Mouse (Mus musculus) limb, embryonic 11.5 days (tissue): ENCODE measurements around the gene Clec4b2. TPM values are rescaled to one million over a fixed set of nuclear protein-coding genes. Genes with fewer than 3 reads are reported as not detected.
"Not testable (repeated sequence)": the region's sequence is repeated elsewhere in the genome, so short reads cannot be mapped to it uniquely, and the experiment has no call there.

Experiments
- ATAC-seq: fragments of 200-750 bp; cut with Nextera tagmentation; 2 replicates; pipeline ENCODE4 v1.8.0; 2017; ENCODE audit warnings: low read depth; ENCODE audit not compliant: insufficient number of reproducible peaks, low FRiP score, low TSS enrichment
- DNase-seq: peaks from one replicate; pipeline ENCODE4 v3.0.0-alpha.2; 2015; ENCODE audit warnings: low spot score
- H3K27ac ChIP-seq: fragments of 300-500 bp; sonication (generic); replicated peaks from 2 replicates; pipeline ENCODE4 v1.5.1; 2014; ENCODE audit warnings: low read depth, mild to moderate bottlenecking, low read length
- H3K27me3 ChIP-seq: fragments of 300-500 bp; sonication (generic); 2 replicates; pipeline ENCODE4 v1.6.1; 2014; ENCODE audit warnings: mild to moderate bottlenecking, low read length, mixed read lengths; ENCODE audit not compliant: control insufficient read depth, insufficient read depth
- H3K36me3 ChIP-seq: fragments of 300-500 bp; sonication (generic); 2 replicates; pipeline ENCODE4 v1.6.1; 2014; ENCODE audit warnings: mild to moderate bottlenecking, low read length, moderate library complexity, mixed read lengths; ENCODE audit not compliant: control insufficient read depth, insufficient read depth
- H3K4me1 ChIP-seq: fragments of 300-500 bp; sonication (generic); 2 replicates; pipeline ENCODE4 v1.6.1; 2014; ENCODE audit warnings: low read length, mixed read lengths; ENCODE audit not compliant: control insufficient read depth, insufficient read depth
- H3K4me2 ChIP-seq: fragments of 300-500 bp; sonication (generic); 2 replicates; pipeline ENCODE4 v1.6.1; 2014; ENCODE audit warnings: low read depth, mild to moderate bottlenecking, moderate library complexity; ENCODE audit not compliant: severe bottlenecking
- H3K4me3 ChIP-seq: fragments of 300-500 bp; sonication (generic); 2 replicates; pipeline ENCODE4 v1.5.1; 2014; ENCODE audit warnings: low read depth, low read length
- H3K9ac ChIP-seq: fragments of 300-500 bp; sonication (generic); 2 replicates; pipeline ENCODE4 v1.6.1; 2014; ENCODE audit warnings: mild to moderate bottlenecking, low read length
- H3K9me3 ChIP-seq: fragments of 300-500 bp; sonication (generic); 2 replicates; pipeline ENCODE4 v1.6.1; 2016; ENCODE audit warnings: low read length; ENCODE audit not compliant: control insufficient read depth
- WGBS: fragments of 180-500 bp; shearing (Covaris S2); extraction: QIAGEN DNeasy Blood & Tissue Kit; methylation state at CpG from one replicate; pipeline ENCODE4 v1.1.7; 2014; 5-methylcytosine and 5-hydroxymethylcytosine counted together
- polyA plus RNA-seq: library from polyadenylated mRNA; unstranded; fragments of >200 nt; fragmentation: Nextera tagmentation; extraction: Ambion mirVana; gene quantifications from 2 replicates; pipeline ENCODE4 v1.2.1, GENCODE M21; 2014

The Clec4b2 gene
- polyA plus RNA-seq, 1 experiment from 2014 or later = not detected

GRCm38 (mm10) chr6:123207187-123208076, 34.7 kb downstream of the Clec4b2 start:
- DNase-seq = no peak
- no peak overlapping the region for H3K4me2 ChIP-seq
- no peaks in the 10 kb centered on the region for H3K4me1 ChIP-seq
- WGBS = 84% methylated on average over 1 of the region's 1 CpGs
- H3K27ac ChIP-seq = no peak overlapping the region
- no peaks in the 10 kb centered on the region for H3K36me3 ChIP-seq
- no peaks in the 10 kb centered on the region for H3K9me3 ChIP-seq
- no peaks in the 10 kb centered on the region for H3K27me3 ChIP-seq
- ATAC-seq = no peak
- H3K9ac ChIP-seq = no peak overlapping the region
- H3K4me3 ChIP-seq = no peak overlapping the region

- H3K27ac ChIP-seq, H3K4me3 ChIP-seq, H3K4me2 ChIP-seq, H3K9me3 ChIP-seq, H3K9ac ChIP-seq, H3K27me3 ChIP-seq, H3K36me3 ChIP-seq, DNase-seq, ATAC-seq, H3K4me1 ChIP-seq: not testable (repeated sequence)
Observed at GRCm38 (mm10) chr6:123208077-123208439, 35.4 kb downstream of the Clec4b2 start.

GRCm38 (mm10) chr6:123211726-123212125, 39.0 kb downstream of the Clec4b2 start:
- no peak for ATAC-seq
- 81% methylated on average over 1 of the region's 1 CpGs for WGBS
- H3K4me3 ChIP-seq = no peak overlapping the region
- no peaks in the 10 kb centered on the region for H3K36me3 ChIP-seq
- no peaks in the 10 kb centered on the region for H3K4me1 ChIP-seq
- H3K27ac ChIP-seq = no peak overlapping the region
- no peaks in the 10 kb centered on the region for H3K27me3 ChIP-seq
- DNase-seq = no peak
- no peaks in the 10 kb centered on the region for H3K9me3 ChIP-seq
- no peak overlapping the region for H3K4me2 ChIP-seq
- H3K9ac ChIP-seq = no peak overlapping the region

- H3K4me2 ChIP-seq = no peak overlapping the region
- 68% methylated on average over 2 of the region's 2 CpGs for WGBS
- H3K4me1 ChIP-seq = no peaks in the 10 kb centered on the region
- H3K27ac ChIP-seq = no peak overlapping the region
- DNase-seq (no peak), ATAC-seq (no peak)
- no peak overlapping the region for H3K9ac ChIP-seq
- H3K36me3 ChIP-seq = no peaks in the 10 kb centered on the region
- no peaks in the 10 kb centered on the region for H3K9me3 ChIP-seq
- no peaks in the 10 kb centered on the region for H3K27me3 ChIP-seq
- H3K4me3 ChIP-seq = no peak overlapping the region
Observed at GRCm38 (mm10) chr6:123227519-123228166, 55.0 kb downstream of the Clec4b2 start.

- Histone ChIP-seq H3K36me3 (no peaks in the 10 kb centered on the region), H3K4me1 (no peaks in the 10 kb centered on the region), H3K27ac (no peak within 1 kb of the TSS), H3K4me2 (no peak within 1 kb of the TSS), H3K9ac (no peak within 1 kb of the TSS), H3K4me3 (no peak within 1 kb of the TSS), H3K9me3 (no peaks in the 10 kb centered on the region), H3K27me3 (no peaks in the 10 kb centered on the region)
- 66% methylated on average over 3 of the region's 3 CpGs for WGBS
- no peak for ATAC-seq
- DNase-seq = no peak
Observed at GRCm38 (mm10) chr6:123229644-123230043, 57.0 kb downstream of the Clec4b2 start, which contains the start of gene Clec4n. Gene Clec4n (plus strand): TSS chr6:123229843.

- no peak for ATAC-seq
- no peaks in the 10 kb centered on the region for H3K27me3 ChIP-seq
- DNase-seq = no peak
- no peak overlapping the region for H3K27ac ChIP-seq
- no peak overlapping the region for H3K9ac ChIP-seq
- no peaks in the 10 kb centered on the region for H3K36me3 ChIP-seq
- H3K4me2 ChIP-seq = no peak overlapping the region
- no peak overlapping the region for H3K4me3 ChIP-seq
- no peaks in the 10 kb centered on the region for H3K4me1 ChIP-seq
- no peaks in the 10 kb centered on the region for H3K9me3 ChIP-seq
- 79% methylated on average over 2 of the region's 2 CpGs for WGBS
Observed at GRCm38 (mm10) chr6:123231149-123231548, 58.5 kb downstream of the Clec4b2 start.

- Histone ChIP-seq H3K36me3 (no peaks in the 10 kb centered on the region), H3K9me3 (no peaks in the 10 kb centered on the region), H3K4me2 (no peak overlapping the region), H3K27ac (no peak overlapping the region), H3K9ac (no peak overlapping the region), H3K4me1 (no peaks in the 10 kb centered on the region), H3K4me3 (no peak overlapping the region), H3K27me3 (no peaks in the 10 kb centered on the region)
- DNase-seq (no peak), ATAC-seq (no peak)
Observed at GRCm38 (mm10) chr6:123237582-123237981, 64.9 kb downstream of the Clec4b2 start.

GRCm38 (mm10) chr6:123244201-123244600, 71.5 kb downstream of the Clec4b2 start:
- WGBS = 89% methylated on average over 5 of the region's 5 CpGs
- DNase-seq (no peak), ATAC-seq (no peak)
- Histone ChIP-seq H3K4me2 (no peak overlapping the region), H3K4me1 (no peaks in the 10 kb centered on the region), H3K9me3 (no peaks in the 10 kb centered on the region), H3K4me3 (no peak overlapping the region), H3K36me3 (no peaks in the 10 kb centered on the region), H3K9ac (no peak overlapping the region), H3K27ac (no peak overlapping the region), H3K27me3 (no peaks in the 10 kb centered on the region)
